Mouse (Mus musculus) right cerebral cortex, postnatal 14 days (tissue): ENCODE measurements at regions not wholly inside any gene's neighbourhood (a gene's known extent, or its start where the extent isn't known, plus 50 kb on each side); places are given as distances from the start of the nearest gene placed in this dataset.

ENCODE experiments used
- DNase-seq: peaks from one replicate; pipeline ENCODE4 v3.0.0; 2022

GRCm38 (mm10) chr2:78804931-78805330 is 63.0 kb upstream of the Ube2e3 start:
- no peak for DNase-seq

GRCm38 (mm10) chr2:78803543-78803942 is 64.4 kb upstream of the Ube2e3 start:
- no peak for DNase-seq

GRCm38 (mm10) chr2:78795446-78795845 is 72.5 kb upstream of the Ube2e3 start:
- no peak for DNase-seq

- no peak for DNase-seq
These were observed 73.2 kb upstream of the Ube2e3 start for GRCm38 (mm10) chr2:78794734-78795133.

GRCm38 (mm10) chr2:78789124-78789523 is 78.8 kb upstream of the Ube2e3 start:
- no peak for DNase-seq

- no peak for DNase-seq
These were observed 79.7 kb upstream of the Ube2e3 start for GRCm38 (mm10) chr2:78788222-78788621.

- DNase-seq = no peak
These were observed 88.0 kb upstream of the Ube2e3 start for GRCm38 (mm10) chr2:78779949-78780348.

GRCm38 (mm10) chr2:78777589-78777988 is 90.3 kb upstream of the Ube2e3 start:
- DNase-seq = no peak

GRCm38 (mm10) chr2:78754362-78754761 is 113.6 kb upstream of the Ube2e3 start:
- DNase-seq = no peak

- DNase-seq = no peak
These were observed 114.0 kb upstream of the Ube2e3 start for GRCm38 (mm10) chr2:78753918-78754317.

GRCm38 (mm10) chr2:78730161-78730560 is 137.8 kb upstream of the Ube2e3 start:
- DNase-seq = no peak

GRCm38 (mm10) chr2:78726060-78726459 is 141.9 kb upstream of the Ube2e3 start:
- DNase-seq = no peak

GRCm38 (mm10) chr2:78724416-78724815 is 143.5 kb upstream of the Ube2e3 start:
- DNase-seq = no peak

- no peak for DNase-seq
These were observed 144.5 kb upstream of the Ube2e3 start for GRCm38 (mm10) chr2:78723423-78723822.

- no peak for DNase-seq
These were observed 145.2 kb upstream of the Ube2e3 start for GRCm38 (mm10) chr2:78722739-78723138.

- no peak for DNase-seq
These were observed 149.4 kb upstream of the Ube2e3 start for GRCm38 (mm10) chr2:78718550-78718949.

GRCm38 (mm10) chr2:78716157-78716798 is 151.6 kb upstream of the Ube2e3 start:
- no peak for DNase-seq

GRCm38 (mm10) chr2:78694851-78695250 is 173.1 kb upstream of the Ube2e3 start:
- DNase-seq = no peak

GRCm38 (mm10) chr2:78656668-78657067 is 211.3 kb upstream of the Ube2e3 start:
- no peak for DNase-seq

GRCm38 (mm10) chr2:78655156-78655855 is 212.6 kb upstream of the Ube2e3 start:
- peak; percentile 9 for DNase-seq

GRCm38 (mm10) chr2:78651549-78651948 is 216.4 kb upstream of the Ube2e3 start:
- DNase-seq = no peak

- no peak for DNase-seq
These were observed 227.6 kb upstream of the Ube2e3 start for GRCm38 (mm10) chr2:78640361-78640760.

- no peak for DNase-seq
These were observed 242.7 kb upstream of the Ube2e3 start for GRCm38 (mm10) chr2:78625264-78625663.

- DNase-seq = no peak
These were observed 261.5 kb upstream of the Ube2e3 start for GRCm38 (mm10) chr2:78606388-78606787.

- no peak for DNase-seq
These were observed 267.2 kb upstream of the Ube2e3 start for GRCm38 (mm10) chr2:78600753-78601152.
